27 mouse cellular contexts compared by ENCODE assay signal in the genomic region with DNA sequence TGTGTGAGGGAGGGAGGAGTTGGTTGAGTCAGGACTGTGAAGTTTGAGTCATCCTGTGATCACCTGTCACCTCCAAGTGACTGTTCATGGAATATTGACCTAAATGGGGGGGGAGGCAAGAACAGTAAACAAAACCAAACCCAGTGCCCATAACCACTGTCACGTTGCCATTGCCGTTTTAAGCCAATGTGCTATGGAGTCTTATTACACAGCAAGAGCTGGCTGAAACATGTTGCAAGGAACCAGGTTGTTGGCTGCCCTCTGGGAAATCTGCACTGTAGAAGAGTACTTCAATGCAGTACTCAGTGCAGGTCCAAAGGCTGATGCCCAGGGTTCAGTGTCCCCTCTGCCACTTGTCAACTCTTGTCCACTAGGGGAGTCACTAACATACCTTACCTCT.
A peak's percentile ranks its signal among the peaks of the same experiment; 100 is the strongest.
DNase-seq lines count a peak whose midpoint lies in the region; ATAC-seq and TF ChIP-seq lines count a peak whose summit lies in the region.
"Had no signal": no experiment of that assay in that cellular context is flagged by ENCODE, and none has a peak within 500 bp of the region (broad histone marks: within the 10 kb centered on the region; RNA-seq: fewer than 3 reads in every experiment).

No protein-coding gene starts in this region.

- H3K9ac ChIP-seq in hindbrain, postnatal 0 days (replicated peaks; ENCODE audit: low read length), result no peak overlapping the region
- no peak overlapping the region for H3K9ac ChIP-seq in hindbrain, embryonic 11.5 days (ENCODE audit: low read depth, low read length)
- H3K9ac ChIP-seq in liver, embryonic 16.5 days (ENCODE audit: low read depth, low read length), result no peak overlapping the region
- H3K9ac ChIP-seq in liver, embryonic 12.5 days, result no peak overlapping the region
- H3K9ac ChIP-seq: embryonic facial prominence, embryonic 13.5 days; forebrain, embryonic 12.5 days; forebrain, embryonic 15.5 days; heart, embryonic 12.5 days; heart, embryonic 15.5 days; hindbrain, embryonic 14.5 days had no signal

- H3K4me1 ChIP-seq in hindbrain, postnatal 0 days (ENCODE audit: insufficient read depth, low read length), result no peaks in the 10 kb centered on the region
- no peaks in the 10 kb centered on the region; the same call in 1 of the 2 replicates for H3K4me1 ChIP-seq in hindbrain, embryonic 11.5 days (replicated peaks; ENCODE audit: control insufficient read depth, insufficient read depth, low read length)
- H3K4me1 ChIP-seq in liver, embryonic 16.5 days (ENCODE audit: control insufficient read depth, low read depth, low read length), result no peaks in the 10 kb centered on the region
- no peaks in the 10 kb centered on the region for H3K4me1 ChIP-seq in liver, embryonic 12.5 days
- H3K4me1 ChIP-seq: embryonic facial prominence, embryonic 13.5 days; heart, embryonic 12.5 days; heart, embryonic 15.5 days had no signal

- no peaks in the 10 kb centered on the region for H3K9me3 ChIP-seq in hindbrain, postnatal 0 days (ENCODE audit: low read length)
- H3K9me3 ChIP-seq in hindbrain, embryonic 11.5 days (ENCODE audit: control insufficient read depth, low read length), result no peaks in the 10 kb centered on the region
- no peaks in the 10 kb centered on the region for H3K9me3 ChIP-seq in liver, embryonic 16.5 days (replicated peaks; ENCODE audit: control insufficient read depth, low read length)
- no peaks in the 10 kb centered on the region for H3K9me3 ChIP-seq in liver, embryonic 12.5 days (replicated peaks)
- H3K9me3 ChIP-seq: embryonic facial prominence, embryonic 10.5 days; embryonic facial prominence, embryonic 13.5 days; forebrain, embryonic 12.5 days; forebrain, embryonic 15.5 days; heart, embryonic 12.5 days; heart, embryonic 15.5 days; hindbrain, embryonic 10.5 days had no signal

- TF ChIP-seq CTCF in hindbrain, postnatal 0 days (IDR thresholded peaks at IDR 0.05; ENCODE audit: low read depth), result peak; percentile 14; the same call in 1 of the 2 replicates

- no peaks in the 10 kb centered on the region for H3K36me3 ChIP-seq in hindbrain, postnatal 0 days (ENCODE audit: insufficient read depth, low read length)
- H3K36me3 ChIP-seq in hindbrain, embryonic 11.5 days (ENCODE audit: control insufficient read depth, insufficient read depth, low read length), result no peaks in the 10 kb centered on the region
- H3K36me3 ChIP-seq in liver, embryonic 16.5 days (ENCODE audit: control insufficient read depth, insufficient read depth), result no peaks in the 10 kb centered on the region
- H3K36me3 ChIP-seq in liver, embryonic 12.5 days, result no peaks in the 10 kb centered on the region
- H3K36me3 ChIP-seq: embryonic facial prominence, embryonic 10.5 days; embryonic facial prominence, embryonic 13.5 days; forebrain, embryonic 12.5 days; forebrain, embryonic 15.5 days; heart, embryonic 12.5 days; heart, embryonic 15.5 days; hindbrain, embryonic 10.5 days had no signal

- H3K4me2 ChIP-seq in hindbrain, postnatal 0 days (ENCODE audit: low read depth, low read length), result no peak overlapping the region
- H3K4me2 ChIP-seq in hindbrain, embryonic 11.5 days (replicated peaks; ENCODE audit: low read depth, low read length), result no peak overlapping the region
- no peak overlapping the region for H3K4me2 ChIP-seq in liver, embryonic 16.5 days (ENCODE audit: low read depth, low read length)
- no peak overlapping the region for H3K4me2 ChIP-seq in liver, embryonic 12.5 days
- H3K4me2 ChIP-seq: embryonic facial prominence, embryonic 13.5 days; forebrain, embryonic 12.5 days; forebrain, embryonic 15.5 days; heart, embryonic 12.5 days; heart, embryonic 15.5 days; hindbrain, embryonic 14.5 days had no signal

- H3K4me3 ChIP-seq in hindbrain, postnatal 0 days (ENCODE audit: low read length), result no peak overlapping the region
- H3K4me3 ChIP-seq in hindbrain, embryonic 11.5 days (ENCODE audit: low read depth, low read length), result no peak overlapping the region
- no peak overlapping the region for H3K4me3 ChIP-seq in liver, embryonic 16.5 days (ENCODE audit: low read depth, low read length)
- no peak overlapping the region for H3K4me3 ChIP-seq in liver, embryonic 12.5 days
- H3K4me3 ChIP-seq: embryonic facial prominence, embryonic 10.5 days; embryonic facial prominence, embryonic 13.5 days; erythroblast, embryonic 14.5 days; forebrain, embryonic 12.5 days; forebrain, embryonic 15.5 days; heart, embryonic 12.5 days; heart, embryonic 15.5 days; hindbrain, embryonic 10.5 days had no signal

- WGBS in hindbrain, postnatal 0 days, result 84% methylated on average over 2 of the region's 2 CpGs
- WGBS in hindbrain, embryonic 11.5 days, result 88% methylated on average over 2 of the region's 2 CpGs
- 57% methylated on average over 2 of the region's 2 CpGs for WGBS in liver, embryonic 16.5 days (ENCODE audit: insufficient replicate concordance)
- WGBS in liver, embryonic 12.5 days (ENCODE audit: insufficient replicate concordance), result 49% methylated on average over 2 of the region's 2 CpGs

- no peaks in the 10 kb centered on the region for H3K27me3 ChIP-seq in hindbrain, postnatal 0 days (ENCODE audit: insufficient read depth, low read length)
- H3K27me3 ChIP-seq in hindbrain, embryonic 11.5 days (ENCODE audit: control insufficient read depth, insufficient read depth, low read length), result no peaks in the 10 kb centered on the region
- H3K27me3 ChIP-seq in liver, embryonic 16.5 days (ENCODE audit: control insufficient read depth, insufficient read depth, low read depth, low read length), result no peaks in the 10 kb centered on the region
- 0 out of 2 replicates have a peak, but pooled peaks cover 4% of the 10 kb centered on the region for H3K27me3 ChIP-seq in liver, embryonic 12.5 days (replicated peaks)
- H3K27me3 ChIP-seq: embryonic facial prominence, embryonic 13.5 days; forebrain, embryonic 15.5 days had no signal

- no peak for DNase-seq in hindbrain, postnatal 0 days (ENCODE audit: low spot score)
- no peak for DNase-seq in hindbrain, embryonic 11.5 days (ENCODE audit: low spot score)
- peak; percentile 7 for DNase-seq in urinary bladder, postnatal 14 days (ENCODE audit: low spot score)
- DNase-seq in urinary bladder, postnatal 10 days (ENCODE audit: low spot score), result no peak
- DNase-seq: adrenal gland, adult 8-10 months; adrenal gland, postnatal 25 days; cerebellum, adult 11-12 months; cerebellum, adult 8-10 months; cerebellum, postnatal 10 days; cerebellum, postnatal 36 days; embryo, embryonic 11 days; gastrocnemius, postnatal 25 days; heart, adult 18-20 months; heart, postnatal 10 days; heart, postnatal 36 days had no signal

- no peak for ATAC-seq in hindbrain, postnatal 0 days
- no peak for ATAC-seq in hindbrain, embryonic 11.5 days (ENCODE audit: low FRiP score)
- 0 out of 2 replicates have a peak, but pooled peaks have one; percentile 47 for ATAC-seq in liver, embryonic 16.5 days (ENCODE audit: low read depth)
- no peak for ATAC-seq in liver, embryonic 12.5 days
- ATAC-seq: activated CD4-positive, CD25-positive, alpha-beta regulatory T cell, adult 4 months; forebrain, embryonic 15.5 days had no signal

- no peak overlapping the region for H3K27ac ChIP-seq in hindbrain, postnatal 0 days
- H3K27ac ChIP-seq in hindbrain, embryonic 11.5 days (ENCODE audit: low read depth, low read length), result no peak overlapping the region
- H3K27ac ChIP-seq in liver, embryonic 16.5 days (ENCODE audit: low read length), result no peak overlapping the region
- no peak overlapping the region for H3K27ac ChIP-seq in liver, embryonic 12.5 days
- H3K27ac ChIP-seq: embryonic facial prominence, embryonic 10.5 days; embryonic facial prominence, embryonic 13.5 days; forebrain, embryonic 12.5 days; forebrain, embryonic 15.5 days; heart, embryonic 15.5 days; hindbrain, embryonic 10.5 days; hindbrain, embryonic 14.5 days had no signal
